Mouse (Mus musculus): Measurements from ENCODE around the gene Igf1r. TPM values are rescaled to one million over a fixed set of nuclear protein-coding genes. Genes with fewer than 3 reads are reported as not detected.
A peak's percentile ranks its signal among the peaks of the same experiment; 100 is the strongest.

Igf1r gene
- polyA plus RNA-seq (2012; rRNA removed) = 12.2 and 16.9 TPM in 2 replicates

GRCm38 (mm10) chr7:67952777-67953700 lies at the start of gene Igf1r:
Gene Igf1r (plus strand): TSS chr7:67952827.
- WGBS = under 1% methylated on average over 62 of the region's 62 CpGs
- Histone ChIP-seq H3K4me1 (ENCODE audit: control insufficient read depth, insufficient read depth, low read length) (peaks cover 6% of the 10 kb centered on the region), H3K4me3 (replicated peaks; ENCODE audit: extremely low read depth, low read depth, low read length) (peak within 1 kb of the TSS; percentile 78)
- DNase-seq = peak; percentile 60
- TF ChIP-seq POLR2A (IDR thresholded peaks at IDR 0.05; ENCODE audit: borderline replicate concordance, extremely low read depth, low read depth, low read length) (no peak), CTCF (IDR thresholded peaks at IDR 0.05; ENCODE audit: insufficient read depth, low read length) (no peak)

- H3K4me3 ChIP-seq (replicated peaks; ENCODE audit: extremely low read depth, low read depth, low read length) = no peak overlapping the region
- no peaks in the 10 kb centered on the region for H3K4me1 ChIP-seq (ENCODE audit: control insufficient read depth, insufficient read depth, low read length)
- TF ChIP-seq POLR2A (IDR thresholded peaks at IDR 0.05; ENCODE audit: borderline replicate concordance, extremely low read depth, low read depth, low read length) (no peak), CTCF (IDR thresholded peaks at IDR 0.05; ENCODE audit: insufficient read depth, low read length) (no peak)
- 77% methylated on average over 2 of the region's 2 CpGs for WGBS
- DNase-seq = no peak
Measured at GRCm38 (mm10) chr7:67906358-67906757, 46.3 kb upstream of the Igf1r start.

- TF ChIP-seq CTCF (IDR thresholded peaks at IDR 0.05; ENCODE audit: insufficient read depth, low read length) (no peak), POLR2A (IDR thresholded peaks at IDR 0.05; ENCODE audit: borderline replicate concordance, extremely low read depth, low read depth, low read length) (no peak)
- WGBS = 37% methylated on average over 9 of the region's 9 CpGs
- Histone ChIP-seq H3K4me1 (ENCODE audit: control insufficient read depth, insufficient read depth, low read length) (no peaks in the 10 kb centered on the region), H3K4me3 (replicated peaks; ENCODE audit: extremely low read depth, low read depth, low read length) (no peak overlapping the region)
- DNase-seq = no peak
Measured at GRCm38 (mm10) chr7:67907786-67908400, 44.7 kb upstream of the Igf1r start.

- no peak for DNase-seq
- 36% methylated on average over 10 of the region's 10 CpGs for WGBS
- no peak overlapping the region for H3K4me3 ChIP-seq (replicated peaks; ENCODE audit: extremely low read depth, low read depth, low read length)
- no peaks in the 10 kb centered on the region for H3K4me1 ChIP-seq (ENCODE audit: control insufficient read depth, insufficient read depth, low read length)
- TF ChIP-seq CTCF (IDR thresholded peaks at IDR 0.05; ENCODE audit: insufficient read depth, low read length) (no peak), POLR2A (IDR thresholded peaks at IDR 0.05; ENCODE audit: borderline replicate concordance, extremely low read depth, low read depth, low read length) (no peak)
Measured at GRCm38 (mm10) chr7:67910528-67910927, 42.1 kb upstream of the Igf1r start.

- Histone ChIP-seq H3K4me1 (ENCODE audit: control insufficient read depth, insufficient read depth, low read length) (no peaks in the 10 kb centered on the region), H3K4me3 (replicated peaks; ENCODE audit: extremely low read depth, low read depth, low read length) (no peak overlapping the region)
- TF ChIP-seq CTCF (IDR thresholded peaks at IDR 0.05; ENCODE audit: insufficient read depth, low read length) = no peak
- TF ChIP-seq POLR2A (IDR thresholded peaks at IDR 0.05; ENCODE audit: borderline replicate concordance, extremely low read depth, low read depth, low read length) = no peak
- 28% methylated on average over 3 of the region's 3 CpGs for WGBS
- no peak for DNase-seq
Measured at GRCm38 (mm10) chr7:67910947-67911346, 41.7 kb upstream of the Igf1r start.

GRCm38 (mm10) chr7:67911841-67912240 lies 40.8 kb upstream of the Igf1r start:
- no peak for TF ChIP-seq POLR2A (IDR thresholded peaks at IDR 0.05; ENCODE audit: borderline replicate concordance, extremely low read depth, low read depth, low read length)
- TF ChIP-seq CTCF (IDR thresholded peaks at IDR 0.05; ENCODE audit: insufficient read depth, low read length) = no peak
- WGBS = 53% methylated on average over 6 of the region's 6 CpGs
- no peaks in the 10 kb centered on the region for H3K4me1 ChIP-seq (ENCODE audit: control insufficient read depth, insufficient read depth, low read length)
- no peak overlapping the region for H3K4me3 ChIP-seq (replicated peaks; ENCODE audit: extremely low read depth, low read depth, low read length)
- no peak for DNase-seq

GRCm38 (mm10) chr7:67916960-67917359 lies 35.7 kb upstream of the Igf1r start:
- Histone ChIP-seq H3K4me1 (ENCODE audit: control insufficient read depth, insufficient read depth, low read length) (no peaks in the 10 kb centered on the region), H3K4me3 (replicated peaks; ENCODE audit: extremely low read depth, low read depth, low read length) (no peak overlapping the region)
- TF ChIP-seq POLR2A (IDR thresholded peaks at IDR 0.05; ENCODE audit: borderline replicate concordance, extremely low read depth, low read depth, low read length) = no peak
- TF ChIP-seq CTCF (IDR thresholded peaks at IDR 0.05; ENCODE audit: insufficient read depth, low read length) = no peak
- WGBS = 51% methylated on average over 8 of the region's 8 CpGs
- no peak for DNase-seq

- WGBS = 83% methylated on average over 2 of the region's 2 CpGs
- TF ChIP-seq POLR2A (IDR thresholded peaks at IDR 0.05; ENCODE audit: borderline replicate concordance, extremely low read depth, low read depth, low read length) (no peak), CTCF (IDR thresholded peaks at IDR 0.05; ENCODE audit: insufficient read depth, low read length) (no peak)
Measured at GRCm38 (mm10) chr7:67917753-67918152, 34.9 kb upstream of the Igf1r start.

GRCm38 (mm10) chr7:67919467-67919866 lies 33.2 kb upstream of the Igf1r start:
- 74% methylated on average over 3 of the region's 3 CpGs for WGBS
- H3K4me1 ChIP-seq (ENCODE audit: control insufficient read depth, insufficient read depth, low read length) = no peaks in the 10 kb centered on the region
- TF ChIP-seq POLR2A (IDR thresholded peaks at IDR 0.05; ENCODE audit: borderline replicate concordance, extremely low read depth, low read depth, low read length) (no peak), CTCF (IDR thresholded peaks at IDR 0.05; ENCODE audit: insufficient read depth, low read length) (no peak)
- no peak for DNase-seq
- H3K4me3 ChIP-seq (replicated peaks; ENCODE audit: extremely low read depth, low read depth, low read length) = no peak overlapping the region

More at GRCm38 (mm10) chr7:67917753-67918152, 34.9 kb upstream of the Igf1r start:
- Histone ChIP-seq H3K4me1 (ENCODE audit: control insufficient read depth, insufficient read depth, low read length) (no peaks in the 10 kb centered on the region), H3K4me3 (replicated peaks; ENCODE audit: extremely low read depth, low read depth, low read length) (no peak overlapping the region)
- no peak for DNase-seq

Data from lung, adult 2 months (tissue).